ENCODE assay signal across 8 mouse cellular contexts in genomic region chr5:110286446-110287083, GRCm38 (mm10). TPM values are rescaled to one million over a fixed set of nuclear protein-coding genes. Genes with fewer than 3 reads are reported as not detected.
DNase-seq lines count a peak whose midpoint lies in the region; ATAC-seq and TF ChIP-seq lines count a peak whose summit lies in the region.

No protein-coding gene starts in this region.

- TF ChIP-seq EP300 in ES-Bruce4 (IDR thresholded peaks at IDR 0.05; ENCODE audit: insufficient read depth, low read depth, low read length), result no peak

- 0 out of 2 replicates have a peak, but pooled peaks cover 4% of the 10 kb centered on the region for H3K4me1 ChIP-seq in heart, embryonic 11.5 days (ENCODE audit: control insufficient read depth, insufficient read depth, low read length)
- H3K4me1 ChIP-seq in ES-Bruce4 (ENCODE audit: control insufficient read depth, insufficient read depth, low read length), result no peaks in the 10 kb centered on the region
- peaks cover 19% of the 10 kb centered on the region for H3K4me1 ChIP-seq in forebrain, embryonic 15.5 days

- intact Hi-C loops in heart, postnatal 36 days (cut with DNase I), result loop anchor here (5.0 kb wide), 1 partner anchor 161 kb away; the partner anchor contains the start of gene Fbrsl1
- intact Hi-C loops in left cerebral cortex, postnatal 4 days (cut with DNase I), result no loop called here

- TF ChIP-seq CTCF in ES-Bruce4 (IDR thresholded peaks at IDR 0.05; ENCODE audit: low read depth, low read length), result no peak

- H3K9ac ChIP-seq in heart, embryonic 11.5 days (ENCODE audit: low read depth, low read length), result peak overlapping the region; percentile 83
- H3K9ac ChIP-seq in ES-Bruce4 (ENCODE audit: low read depth, poor library complexity, severe bottlenecking), result peak overlapping the region; percentile 95
- H3K9ac ChIP-seq in forebrain, embryonic 15.5 days (replicated peaks), result peak overlapping the region; percentile 73

- 4% methylated on average over 30 of the region's 31 CpGs for WGBS in heart, embryonic 11.5 days (ENCODE audit: insufficient replicate concordance)
- WGBS in forebrain, embryonic 15.5 days, result 2% methylated on average over 31 of the region's 31 CpGs

- no peak for TF ChIP-seq POLR2A in ES-Bruce4 (IDR thresholded peaks at IDR 0.05; ENCODE audit: insufficient read depth, low read length)

- H3K27me3 ChIP-seq in heart, embryonic 11.5 days (ENCODE audit: control insufficient read depth, insufficient read depth, low read length), result no peaks in the 10 kb centered on the region
- H3K27me3 ChIP-seq in ES-Bruce4 (ENCODE audit: control insufficient read depth, insufficient read depth, low read length, poor library complexity, severe bottlenecking), result no peaks in the 10 kb centered on the region; the same call in 1 of the 2 replicates
- 0 out of 2 replicates have a peak, but pooled peaks cover 5% of the 10 kb centered on the region for H3K27me3 ChIP-seq in forebrain, embryonic 15.5 days

- no peak for DNase-seq in heart, postnatal 36 days
- no peak for DNase-seq in left cerebral cortex, adult 11 months (ENCODE audit: low spot score)
- DNase-seq in left cerebral cortex, postnatal 4 days, result no peak
- DNase-seq in layer of hippocampus, postnatal 14 days (ENCODE audit: low spot score in 2 of 2), result no peak

- H3K9me3 ChIP-seq in heart, embryonic 11.5 days (replicated peaks; ENCODE audit: control insufficient read depth, low read length), result no peaks in the 10 kb centered on the region
- H3K9me3 ChIP-seq in ES-Bruce4 (replicated peaks; ENCODE audit: control insufficient read depth, insufficient read depth, low read length, poor library complexity, severe bottlenecking), result no peaks in the 10 kb centered on the region
- no peaks in the 10 kb centered on the region for H3K9me3 ChIP-seq in forebrain, embryonic 15.5 days

- peak overlapping the region; percentile 66 for H3K4me3 ChIP-seq in heart, embryonic 11.5 days (ENCODE audit: low read depth, low read length)
- peak overlapping the region; percentile 69 for H3K4me3 ChIP-seq in ES-Bruce4 (ENCODE audit: low read depth, low read length)
- peak overlapping the region; percentile 85 for H3K4me3 ChIP-seq in forebrain, embryonic 15.5 days

- peak; percentile 79 for ATAC-seq in heart, embryonic 11.5 days (replicated peaks; ENCODE audit: insufficient number of reproducible peaks, low FRiP score, low TSS enrichment)
- peak; percentile 74; the same call in 1 of the 2 replicates for ATAC-seq in forebrain, embryonic 15.5 days (replicated peaks)
- peak; percentile 36 for ATAC-seq in megakaryocyte progenitor cell, adult 5-6 weeks (replicated peaks; ENCODE audit: poor library complexity)

- peak overlapping the region; percentile 94 for H3K4me2 ChIP-seq in heart, embryonic 11.5 days
- peak overlapping the region; percentile 84 for H3K4me2 ChIP-seq in forebrain, embryonic 15.5 days (replicated peaks)

- peaks cover 2% of the 10 kb centered on the region; the same call in 1 of the 2 replicates for H3K36me3 ChIP-seq in heart, embryonic 11.5 days (ENCODE audit: control insufficient read depth, insufficient read depth, low read length)
- H3K36me3 ChIP-seq in ES-Bruce4 (ENCODE audit: control insufficient read depth, insufficient read depth, low read length, poor library complexity, severe bottlenecking), result peaks cover 29% of the 10 kb centered on the region
- H3K36me3 ChIP-seq in forebrain, embryonic 15.5 days, result peaks cover 5% of the 10 kb centered on the region; the same call in 1 of the 2 replicates

- H3K27ac ChIP-seq in heart, embryonic 11.5 days (ENCODE audit: low read depth, low read length), result peak overlapping the region; percentile 58; the same call in 1 of the 2 replicates
- H3K27ac ChIP-seq in ES-Bruce4 (ENCODE audit: insufficient read depth, low read length), result peak overlapping the region; percentile 70
- H3K27ac ChIP-seq in forebrain, embryonic 15.5 days (replicated peaks), result 0 out of 2 replicates have a peak overlapping the region, but pooled peaks have one; percentile 27

RNA-seq across cellular contexts. Expression of gene Pole, which starts 0.5 kb away (rescaled TPM):
- 21.2 and 25.7 TPM in 2 replicates for polyA plus RNA-seq in heart, embryonic 11.5 days (2014; fragmentation: Nextera tagmentation; extraction: Ambion mirVana)
- 1 to 10 TPM; 2.0 to 2.9 TPM for total RNA-seq in heart, postnatal 36 days (2021)
- polyA plus RNA-seq in ES-Bruce4 (2011; ENCODE audit: insufficient read depth, insufficient read length, low read depth, missing spikeins), result 80.9 and 81.8 TPM in 2 replicates
- 14.3 and 16.3 TPM in 2 replicates for polyA plus RNA-seq in forebrain, embryonic 15.5 days (2015; fragmentation: Nextera tagmentation; extraction: Ambion mirVana)
- total RNA-seq in megakaryocyte progenitor cell, adult 5-6 weeks (2015), result 61.4 and 77.1 TPM in 2 replicates
- 40.5 and 41.6 TPM in 2 replicates for total RNA-seq in megakaryocyte progenitor cell, adult 5-6 weeks (2017)
- total RNA-seq in left cerebral cortex, postnatal 4 days (2021), result 1 to 10 TPM; 8.0 to 9.1 TPM
- total RNA-seq in layer of hippocampus, postnatal 14 days (2021), result 1 to 10 TPM; 3.4 to 3.9 TPM

RNA-seq across cellular contexts. Expression of gene Pxmp2, which starts 0.6 kb away (rescaled TPM):
- polyA plus RNA-seq in heart, embryonic 11.5 days (2014; fragmentation: Nextera tagmentation; extraction: Ambion mirVana), result 15.1 and 18.0 TPM in 2 replicates
- total RNA-seq in heart, postnatal 36 days (2021), result 100 to 1,000 TPM; 100 to 125 TPM
- polyA plus RNA-seq in ES-Bruce4 (2011; ENCODE audit: insufficient read depth, insufficient read length, low read depth, missing spikeins), result 10.5 and 14.5 TPM in 2 replicates
- polyA plus RNA-seq in forebrain, embryonic 15.5 days (2015; fragmentation: Nextera tagmentation; extraction: Ambion mirVana), result 6.3 and 8.4 TPM in 2 replicates
- total RNA-seq in megakaryocyte progenitor cell, adult 5-6 weeks (2015), result 9.8 and 13.5 TPM in 2 replicates
- 6.2 and 9.1 TPM in 2 replicates for total RNA-seq in megakaryocyte progenitor cell, adult 5-6 weeks (2017)
- total RNA-seq in left cerebral cortex, postnatal 4 days (2021), result 1 to 10 TPM; 5.9 to 7.0 TPM
- total RNA-seq in layer of hippocampus, postnatal 14 days (2021), result 10 to 100 TPM; 11.2 to 12.0 TPM

RNA-seq across cellular contexts. Expression of gene Pgam5, which starts 16.9 kb away (rescaled TPM):
- 55.4 and 64.6 TPM in 2 replicates for polyA plus RNA-seq in heart, embryonic 11.5 days (2014; fragmentation: Nextera tagmentation; extraction: Ambion mirVana)
- total RNA-seq in heart, postnatal 36 days (2021), result 10 to 100 TPM; 34.2 to 35.4 TPM
- polyA plus RNA-seq in ES-Bruce4 (2011; ENCODE audit: insufficient read depth, insufficient read length, low read depth, missing spikeins), result 63.4 and 66.7 TPM in 2 replicates
- polyA plus RNA-seq in forebrain, embryonic 15.5 days (2015; fragmentation: Nextera tagmentation; extraction: Ambion mirVana), result 105 and 107 TPM in 2 replicates
- total RNA-seq in megakaryocyte progenitor cell, adult 5-6 weeks (2015), result 42.9 and 47.8 TPM in 2 replicates
- 32.7 and 35.3 TPM in 2 replicates for total RNA-seq in megakaryocyte progenitor cell, adult 5-6 weeks (2017)
- total RNA-seq in left cerebral cortex, postnatal 4 days (2021), result 10 to 100 TPM; 66.5 to 66.9 TPM
- 10 to 100 TPM; 64.7 to 68.3 TPM for total RNA-seq in layer of hippocampus, postnatal 14 days (2021)

RNA-seq across cellular contexts. Expression of gene Ankle2, which starts 55.8 kb away (rescaled TPM):
- polyA plus RNA-seq in heart, embryonic 11.5 days (2014; fragmentation: Nextera tagmentation; extraction: Ambion mirVana), result 24.8 and 28.7 TPM in 2 replicates
- total RNA-seq in heart, postnatal 36 days (2021), result 10 to 100 TPM; 29.4 to 30.5 TPM
- 52.3 and 58.4 TPM in 2 replicates for polyA plus RNA-seq in ES-Bruce4 (2011; ENCODE audit: insufficient read depth, insufficient read length, low read depth, missing spikeins)
- 26.9 and 28.6 TPM in 2 replicates for polyA plus RNA-seq in forebrain, embryonic 15.5 days (2015; fragmentation: Nextera tagmentation; extraction: Ambion mirVana)
- 40.9 and 44.1 TPM in 2 replicates for total RNA-seq in megakaryocyte progenitor cell, adult 5-6 weeks (2015)
- 52.5 and 52.6 TPM in 2 replicates for total RNA-seq in megakaryocyte progenitor cell, adult 5-6 weeks (2017)
- 10 to 100 TPM; 34.2 to 38.6 TPM for total RNA-seq in left cerebral cortex, postnatal 4 days (2021)
- 10 to 100 TPM; 33.2 to 33.9 TPM for total RNA-seq in layer of hippocampus, postnatal 14 days (2021)

RNA-seq across cellular contexts. Expression of gene P2rx2, which starts 56.4 kb away (rescaled TPM):
- polyA plus RNA-seq in heart, embryonic 11.5 days (2014; fragmentation: Nextera tagmentation; extraction: Ambion mirVana), result 0.27 TPM in 1 of 2 replicates, not detected in the other
- total RNA-seq in heart, postnatal 36 days (2021), result not detected
- 0.58 and 1.2 TPM in 2 replicates for polyA plus RNA-seq in ES-Bruce4 (2011; ENCODE audit: insufficient read depth, insufficient read length, low read depth, missing spikeins)
- 5.7 and 6.8 TPM in 2 replicates for polyA plus RNA-seq in forebrain, embryonic 15.5 days (2015; fragmentation: Nextera tagmentation; extraction: Ambion mirVana)
- not detected in 2 replicates for total RNA-seq in megakaryocyte progenitor cell, adult 5-6 weeks (2015)
- not detected in 2 replicates for total RNA-seq in megakaryocyte progenitor cell, adult 5-6 weeks (2017)
- total RNA-seq in left cerebral cortex, postnatal 4 days (2021), result 10 to 100 TPM; 12.5 to 15.0 TPM
- total RNA-seq in layer of hippocampus, postnatal 14 days (2021), result under 1 TPM; 0.46 to 0.79 TPM

Comparison
In these comparisons a context has a peak if more than half of its experiments do, and no peak if none do; other contexts are left out.
1. RNA of gene Pole, which starts 0.5 kb away (total RNA-seq): 40.5 to 77.1 TPM in megakaryocyte progenitor cell, adult 5-6 weeks; 8.0 to 9.1 TPM in left cerebral cortex, postnatal 4 days, 3.4 to 3.9 TPM in layer of hippocampus, postnatal 14 days and 2.0 to 2.9 TPM in heart, postnatal 36 days; every median in the first group is over 4 times any median in the second.
2. RNA of gene Pxmp2, which starts 0.6 kb away (total RNA-seq): 100 to 125 TPM in heart, postnatal 36 days; 6.2 to 13.5 TPM in megakaryocyte progenitor cell, adult 5-6 weeks, 11.2 to 12.0 TPM in layer of hippocampus, postnatal 14 days and 5.9 to 7.0 TPM in left cerebral cortex, postnatal 4 days; every median in the first group is over 4 times any median in the second.
3. Peak in every context shown above with its lines, with median percentiles within 50 percentile points of each other: ATAC-seq, H3K27ac ChIP-seq, H3K4me3 ChIP-seq and H3K9ac ChIP-seq.